Mouse (Mus musculus) splenic B cell, adult 2 months (primary cell): Measurements from ENCODE around the gene Pxn.
A peak's percentile ranks its signal among the peaks of the same experiment; 100 is the strongest.

Experiments
- DNase-seq: peaks from one replicate; pipeline ENCODE4 v3.0.0-alpha.2; 2011; ENCODE audit warnings: low read depth, low spot score
- H3K27me3 ChIP-seq: 2 replicates; pipeline ENCODE4 v1.6.1; 2012; ENCODE audit warnings: mild to moderate bottlenecking, low read length, moderate library complexity, mixed read lengths; ENCODE audit not compliant: control insufficient read depth, poor library complexity, insufficient read depth, severe bottlenecking
- H3K36me3 ChIP-seq: 2 replicates; pipeline ENCODE4 v1.6.1; 2012; ENCODE audit warnings: mild to moderate bottlenecking, low read length, moderate library complexity, mixed read lengths; ENCODE audit not compliant: control insufficient read depth, poor library complexity, insufficient read depth, severe bottlenecking

Pxn gene

DNA sequence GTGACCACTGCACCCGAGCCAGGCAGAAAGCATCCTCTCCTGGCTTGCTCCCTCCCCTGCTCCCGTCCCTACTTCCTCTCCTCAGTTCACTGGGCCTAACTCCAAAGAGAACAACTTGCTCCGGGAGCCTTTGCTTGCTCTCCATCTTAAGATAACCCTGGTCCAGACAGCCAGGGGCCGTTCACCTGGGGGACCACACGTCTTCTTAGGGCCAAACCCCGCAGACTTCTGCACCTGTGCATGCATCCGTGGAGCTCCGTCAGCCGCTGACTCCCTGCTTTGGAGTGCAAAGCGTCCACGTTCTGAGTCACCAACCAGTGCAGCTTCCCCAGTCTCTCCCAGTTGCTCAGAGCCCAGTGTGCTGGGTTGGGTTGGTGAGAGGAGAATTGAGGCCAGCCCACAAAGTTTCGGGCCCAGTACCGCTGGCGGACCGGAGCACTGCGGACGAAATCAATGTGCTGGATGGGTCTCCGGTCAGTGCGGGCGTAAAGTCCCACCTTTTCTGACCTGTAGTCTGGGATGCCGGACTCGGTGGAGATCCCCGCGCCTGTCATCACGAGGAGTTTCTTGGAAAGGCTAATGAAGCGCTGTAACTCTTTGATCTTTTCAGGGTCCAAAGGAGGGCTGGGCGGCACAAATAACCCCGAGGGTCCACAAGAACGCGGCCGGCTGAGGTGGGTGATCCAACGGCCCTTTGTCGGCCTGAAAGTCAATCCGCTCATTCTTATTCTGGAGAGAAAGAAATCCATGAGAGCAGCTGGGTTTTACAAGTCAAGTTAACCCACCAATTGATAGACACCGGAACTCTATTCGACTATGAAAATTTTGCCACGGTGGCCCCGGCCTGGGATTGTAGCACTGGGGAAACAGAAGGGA lies 23.8 kb upstream of the Pxn start:
- no peak for DNase-seq
- no peaks in the 10 kb centered on the region for H3K36me3 ChIP-seq

DNA sequence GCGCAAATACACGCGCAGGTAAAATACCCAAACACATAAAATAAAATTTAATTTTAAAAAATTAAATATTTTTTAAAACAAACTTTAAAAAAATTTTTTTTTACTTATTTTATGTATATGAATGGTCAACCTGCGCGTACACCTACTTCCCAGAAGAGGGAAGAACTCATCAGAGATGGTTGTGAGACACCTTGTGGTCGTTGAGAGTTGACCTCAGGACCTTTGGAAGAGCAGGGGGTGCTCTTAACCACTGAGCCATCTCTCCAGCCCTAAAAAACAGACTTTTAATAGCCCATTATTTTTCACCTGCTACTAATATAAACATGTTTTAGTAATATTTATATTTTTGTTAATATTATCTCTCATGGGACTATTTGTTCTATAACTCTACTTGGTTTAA lies 23.1 kb upstream of the Pxn start:
- Histone ChIP-seq H3K36me3 (no peaks in the 10 kb centered on the region), H3K27me3 (no peaks in the 10 kb centered on the region)
- no peak for DNase-seq

More for the DNA sequence above, 23.8 kb upstream of the Pxn start:
- H3K27me3 ChIP-seq, result no peaks in the 10 kb centered on the region

DNA sequence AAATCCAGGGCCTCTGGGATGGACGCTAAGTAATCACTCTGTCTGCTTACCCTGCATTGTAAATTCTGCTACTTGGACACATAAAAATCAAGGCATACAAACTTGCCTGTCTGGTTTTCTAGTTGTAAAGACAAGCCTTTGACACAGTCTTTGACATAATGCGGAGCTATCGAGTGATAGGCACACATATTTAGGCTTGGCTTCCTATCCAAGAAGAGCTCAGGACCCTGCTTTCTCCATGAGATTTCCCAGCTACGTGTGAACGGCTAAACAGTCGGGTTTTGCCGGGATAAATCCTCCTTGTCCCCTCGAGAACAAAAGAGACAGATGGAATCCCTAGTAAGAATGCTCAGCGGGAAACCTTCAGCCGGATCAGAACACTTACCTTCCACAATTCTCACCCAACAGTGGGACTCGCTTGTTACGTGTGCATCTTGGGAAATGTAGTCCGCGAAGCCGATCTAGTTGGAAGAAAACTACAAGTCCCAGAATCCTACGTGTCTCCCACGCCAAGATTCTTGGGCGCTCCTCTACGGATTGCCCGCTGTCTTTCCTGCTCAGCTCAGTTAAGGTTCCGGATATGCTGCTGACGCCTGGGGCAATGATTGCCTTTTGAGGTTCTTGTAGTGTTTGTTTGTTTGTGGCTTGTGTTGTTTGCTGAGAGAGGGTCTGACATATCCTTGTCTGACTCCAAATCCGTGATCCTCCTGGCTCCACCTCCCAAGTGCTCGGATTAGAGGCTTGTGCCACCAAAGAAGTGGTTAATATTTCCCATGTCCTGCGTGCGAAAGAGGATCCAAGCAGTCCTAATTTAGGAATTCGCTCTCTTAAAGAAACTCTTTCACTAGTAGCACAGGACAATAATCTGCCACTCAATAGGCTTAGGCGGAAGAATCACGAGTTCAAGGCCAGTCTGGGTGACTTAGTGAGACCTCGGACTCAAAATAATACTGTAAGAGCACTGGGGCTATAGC lies 22.2 kb upstream of the Pxn start, which contains the start of gene Sirt4:
Gene Sirt4 (minus strand): TSS at position 779 of the 974 bp plus-strand sequence.
- no peaks in the 10 kb centered on the region for H3K27me3 ChIP-seq
- DNase-seq, result peak; percentile 91
- H3K36me3 ChIP-seq, result no peaks in the 10 kb centered on the region

DNA sequence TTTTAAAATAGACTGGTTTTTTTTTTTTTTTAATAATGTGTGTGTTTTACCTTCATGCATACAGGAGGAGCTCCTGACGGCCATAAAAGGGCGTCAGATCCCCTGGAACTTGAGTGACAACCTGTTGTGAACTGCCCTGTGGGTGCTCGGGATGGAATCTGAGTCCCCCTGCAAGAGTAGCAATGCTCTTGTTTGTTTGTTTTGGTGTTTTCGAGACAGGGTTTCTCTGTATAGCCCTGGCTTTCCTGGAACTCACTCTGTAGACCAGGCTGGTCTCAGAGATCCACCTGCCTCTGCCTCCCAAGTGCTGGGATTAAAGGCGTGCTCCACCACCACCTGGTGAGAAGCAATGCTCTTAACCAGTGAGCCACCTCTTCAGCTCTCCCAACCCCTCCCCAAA lies 21.5 kb upstream of the Pxn start:
- DNase-seq, result no peak
- Histone ChIP-seq H3K27me3 (no peaks in the 10 kb centered on the region), H3K36me3 (no peaks in the 10 kb centered on the region)

DNA sequence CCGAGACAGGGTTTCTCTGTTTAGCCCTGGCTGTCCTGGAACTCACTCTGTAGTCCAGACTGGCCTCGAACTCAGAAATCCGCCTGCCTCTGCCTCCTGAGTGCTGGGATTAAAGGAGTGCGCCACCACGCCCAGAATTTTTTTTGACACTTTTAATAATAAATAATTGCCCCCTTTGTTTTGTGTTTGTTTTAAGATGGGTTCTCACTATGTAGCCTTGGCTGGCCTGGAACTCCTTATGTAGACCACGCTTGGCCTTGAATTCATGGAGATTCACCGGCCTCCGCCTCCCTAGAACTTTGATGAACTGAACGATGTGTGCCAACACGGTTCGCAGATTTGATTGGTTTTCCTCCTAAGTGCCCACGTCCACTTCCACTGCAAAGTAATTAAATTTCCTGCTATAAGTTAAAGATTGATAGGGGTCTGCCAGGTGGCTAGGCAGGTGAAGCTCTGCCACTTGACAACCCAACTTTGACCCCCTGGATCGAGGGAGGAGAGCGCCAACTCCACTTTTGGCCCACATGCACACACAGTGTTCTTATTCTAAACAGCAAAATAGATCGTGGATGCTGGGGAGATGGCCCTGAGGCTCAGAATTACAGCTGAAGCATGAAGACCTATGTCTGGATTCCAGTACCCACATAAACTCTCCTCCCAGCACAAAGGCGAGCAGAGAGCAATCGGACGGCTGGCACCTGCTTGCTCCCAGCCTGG lies 20.8 kb upstream of the Pxn start:
- Histone ChIP-seq H3K36me3 (no peaks in the 10 kb centered on the region), H3K27me3 (no peaks in the 10 kb centered on the region)
- no peak for DNase-seq

DNA sequence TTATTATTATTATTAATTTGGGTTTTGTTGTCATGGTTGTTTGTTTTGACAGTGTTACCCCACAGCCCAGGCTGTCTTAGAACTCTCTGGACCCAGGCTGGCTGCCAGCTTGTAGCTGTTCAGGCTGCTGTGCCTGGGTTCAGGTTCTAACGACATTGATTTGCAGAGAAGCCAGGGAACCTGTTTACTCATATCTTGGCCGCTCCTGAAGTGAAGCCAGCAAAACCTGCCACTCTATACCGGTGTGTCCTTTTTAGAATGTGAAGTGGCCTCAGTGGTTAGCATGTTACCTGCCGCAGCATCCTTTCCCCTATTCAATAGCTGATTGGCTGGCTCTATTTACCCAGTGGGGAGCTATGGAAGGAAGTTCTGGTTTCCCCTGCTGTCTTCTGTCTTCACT lies 19.8 kb upstream of the Pxn start:
- no peaks in the 10 kb centered on the region for H3K36me3 ChIP-seq
- DNase-seq, result no peak

DNA sequence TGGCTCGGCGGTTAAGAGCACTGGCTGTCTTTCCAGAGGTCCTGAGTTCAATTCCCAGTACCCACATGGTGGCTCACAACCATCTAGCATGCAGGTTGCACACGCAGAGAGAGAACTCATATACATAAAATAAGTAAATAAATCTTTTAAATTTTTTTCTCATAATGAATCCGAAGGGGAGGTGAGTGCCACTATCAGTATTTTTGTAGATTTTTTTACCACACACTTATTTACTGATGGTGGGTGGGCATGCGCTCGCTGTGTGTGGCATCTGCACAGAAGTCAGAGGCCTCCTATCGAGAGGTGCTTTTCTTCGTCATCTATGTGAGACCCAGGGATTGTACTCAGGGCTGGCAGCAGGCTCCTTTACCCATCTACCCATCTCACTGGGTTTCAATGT lies 19.1 kb upstream of the Pxn start:
- Histone ChIP-seq H3K36me3 (no peaks in the 10 kb centered on the region), H3K27me3 (no peaks in the 10 kb centered on the region)
- DNase-seq, result no peak

More for the DNA sequence above, 19.8 kb upstream of the Pxn start:
- no peaks in the 10 kb centered on the region for H3K27me3 ChIP-seq

DNA sequence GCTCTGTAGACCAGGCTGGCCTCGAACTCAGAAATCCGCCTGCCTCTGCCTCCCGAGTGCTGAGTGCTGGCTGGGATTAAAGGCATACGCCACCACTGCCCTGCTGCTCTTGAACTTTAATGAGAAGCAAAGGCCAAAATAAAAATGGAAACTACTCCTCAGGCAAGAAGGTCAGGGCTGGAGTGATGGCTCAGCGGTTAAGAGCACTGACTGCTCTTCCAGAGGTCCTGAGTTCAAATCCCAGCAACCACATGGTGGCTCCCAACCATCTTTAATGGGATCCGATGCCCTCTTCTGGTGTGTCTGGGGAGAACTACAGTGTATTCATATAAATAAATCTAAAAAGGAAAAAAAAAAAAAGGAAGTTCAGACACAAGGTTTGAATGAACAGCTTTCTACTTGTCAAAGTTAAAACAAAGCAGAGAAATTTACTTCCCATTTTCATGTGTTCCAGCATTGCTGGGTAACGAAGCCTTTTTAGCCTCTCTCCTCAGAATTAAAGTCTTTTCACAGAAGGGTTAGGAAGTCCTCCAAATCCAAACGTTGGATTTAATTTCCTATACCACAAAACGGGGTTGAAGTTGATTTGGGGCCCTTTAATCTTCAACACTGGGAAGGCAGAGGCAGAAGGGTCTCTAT lies 18.4 kb upstream of the Pxn start:
- Histone ChIP-seq H3K27me3 (no peaks in the 10 kb centered on the region), H3K36me3 (no peaks in the 10 kb centered on the region)
- peak; percentile 60 for DNase-seq

DNA sequence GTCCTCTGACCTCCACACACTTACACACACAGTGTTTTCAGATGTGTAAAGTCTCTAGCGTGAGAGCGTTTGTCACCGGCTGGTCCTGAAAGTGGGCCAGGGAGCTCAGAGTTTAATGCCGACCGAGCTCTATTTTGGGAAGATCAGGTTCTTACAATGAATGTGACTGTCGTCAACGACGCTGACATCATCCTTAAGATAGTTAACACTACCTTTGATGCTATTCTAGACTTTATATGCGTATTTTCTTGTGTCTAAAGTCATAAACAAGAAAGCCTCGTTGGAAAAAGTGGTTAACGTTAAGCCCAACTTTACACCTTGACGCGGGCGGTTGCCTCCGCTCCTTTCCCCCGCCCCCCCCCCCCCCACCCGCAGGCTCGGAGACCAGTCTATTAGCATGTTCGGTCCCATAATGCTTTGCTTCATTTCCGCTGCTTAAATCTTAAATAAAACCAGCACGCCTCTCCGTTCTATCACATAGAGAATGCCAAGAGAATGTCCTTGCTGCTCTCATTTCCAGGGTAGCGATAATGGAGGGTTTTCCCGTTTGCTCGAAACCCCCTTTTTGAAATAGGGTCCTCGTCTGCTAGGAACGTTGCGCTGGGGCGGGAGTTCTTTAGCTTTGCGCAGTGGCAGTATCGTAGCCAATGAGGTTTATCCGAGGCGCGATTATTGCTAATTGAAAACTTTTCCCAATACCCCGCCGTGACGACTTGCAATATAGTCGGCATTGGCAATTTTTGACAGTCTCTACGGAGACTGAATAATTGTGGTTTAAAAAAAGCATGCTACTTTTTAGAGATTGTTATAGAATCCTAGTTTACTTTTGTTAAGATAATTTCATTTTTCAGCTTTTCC lies 17.4 kb upstream of the Pxn start:
- no peaks in the 10 kb centered on the region for H3K36me3 ChIP-seq
- no peaks in the 10 kb centered on the region for H3K27me3 ChIP-seq
- peak; percentile 89 for DNase-seq

DNA sequence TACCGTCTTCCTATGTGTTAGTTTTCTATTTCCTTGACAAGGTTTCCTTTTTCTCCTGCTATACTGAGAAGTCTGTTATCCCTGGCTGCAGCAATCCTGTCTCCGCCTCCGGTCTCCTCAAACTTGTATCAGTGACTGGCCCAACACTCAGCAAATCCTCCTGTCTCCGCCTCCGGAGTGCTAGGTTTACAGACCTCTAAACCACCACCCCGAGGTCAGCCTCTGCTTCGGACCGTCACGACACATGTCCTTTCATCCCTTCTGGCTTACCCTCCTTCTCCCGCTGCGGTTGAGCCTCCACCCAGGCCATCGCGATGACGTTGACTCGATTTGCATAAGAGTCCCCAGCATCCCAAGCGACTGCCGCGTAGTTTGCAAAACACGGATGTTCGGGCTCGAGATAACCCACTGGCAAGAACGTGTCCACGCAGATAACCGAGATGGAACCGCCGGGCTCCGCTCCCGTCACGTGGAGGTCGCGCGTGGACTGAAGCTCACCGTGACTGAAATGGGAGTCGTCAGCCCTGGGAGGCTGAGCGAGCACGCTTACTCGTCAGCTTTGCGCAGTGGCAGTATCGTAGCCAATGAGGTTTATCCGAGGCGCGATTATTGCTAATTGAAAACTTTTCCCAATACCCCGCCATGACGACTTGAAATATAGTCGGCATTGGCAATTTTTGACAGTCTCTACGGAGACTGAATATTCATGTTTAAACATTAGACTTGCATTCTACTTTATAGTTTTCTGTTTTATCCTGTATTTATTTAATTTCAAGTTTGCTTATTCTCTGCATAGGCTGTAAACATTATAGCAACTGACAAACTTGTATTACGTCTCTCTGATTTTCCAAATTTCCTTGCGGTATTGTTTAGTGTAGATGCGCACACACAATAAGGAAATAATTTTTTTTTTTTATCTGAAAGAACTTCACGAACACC lies 16.5 kb upstream of the Pxn start:
- Histone ChIP-seq H3K36me3 (no peaks in the 10 kb centered on the region), H3K27me3 (no peaks in the 10 kb centered on the region)
- DNase-seq, result peak; percentile 95

DNA sequence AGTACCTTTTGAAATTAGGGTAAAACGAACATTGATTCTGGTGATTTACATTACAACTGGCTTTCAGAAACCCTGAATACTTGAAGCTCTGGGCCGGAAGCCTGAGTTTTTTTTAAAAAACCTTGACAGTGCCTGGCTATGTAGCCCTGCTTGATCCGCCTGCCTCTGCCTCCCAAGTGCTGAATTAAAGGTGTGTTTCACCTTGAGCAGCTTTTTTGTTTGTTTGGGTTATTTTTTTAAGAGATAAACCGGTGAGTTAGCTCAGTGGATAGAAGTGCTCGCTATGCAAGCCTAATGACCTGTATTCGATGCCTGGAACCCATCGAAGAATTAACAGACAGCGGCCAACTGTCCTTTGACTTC lies 15.9 kb upstream of the Pxn start:
- no peaks in the 10 kb centered on the region for H3K36me3 ChIP-seq
- no peak for DNase-seq
- H3K27me3 ChIP-seq, result no peaks in the 10 kb centered on the region

DNA sequence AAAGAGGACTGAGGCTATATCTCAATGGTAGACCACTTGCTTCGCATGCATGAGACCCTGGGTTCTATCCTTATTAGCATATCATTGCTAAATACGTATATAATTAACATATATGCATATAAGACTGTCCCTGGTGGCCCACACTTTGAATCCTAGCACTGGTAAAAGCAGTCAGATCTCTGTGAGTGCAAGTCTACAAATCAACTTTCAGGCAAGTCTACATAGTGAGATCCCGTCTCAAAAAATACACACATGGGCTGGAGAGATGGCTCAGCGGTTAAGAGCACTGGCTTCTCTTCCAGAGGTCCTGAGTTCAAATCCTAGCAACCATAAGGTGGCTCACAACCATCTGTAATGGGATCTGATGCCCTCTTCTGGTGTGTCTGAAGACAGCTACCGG lies 15.4 kb upstream of the Pxn start:
- no peak for DNase-seq
- H3K36me3 ChIP-seq, result no peaks in the 10 kb centered on the region
- no peaks in the 10 kb centered on the region for H3K27me3 ChIP-seq
